Mouse (Mus musculus) cerebellum, adult 11 months (tissue): ENCODE measurements around the gene Dus1l.
"Not testable (repeated sequence)": the region's sequence is repeated elsewhere in the genome, so short reads cannot be mapped to it uniquely, and the experiment has no call there.

Experiments
- DNase-seq: peaks from one replicate; pipeline ENCODE4 v3.0.0; 2022

The Dus1l gene

GRCm38 (mm10) chr11:120818251-120818650, 22.0 kb upstream of the Dus1l start:
- peak; percentile 4 for DNase-seq

GRCm38 (mm10) chr11:120817358-120817757, 21.2 kb upstream of the Dus1l start:
- peak; percentile 10 for DNase-seq

GRCm38 (mm10) chr11:120812068-120812467, 15.9 kb upstream of the Dus1l start:
- DNase-seq: no peak

GRCm38 (mm10) chr11:120808010-120808409, 11.8 kb upstream of the Dus1l start:
- DNase-seq: no peak

- DNase-seq: no peak
Observed at GRCm38 (mm10) chr11:120805375-120806298, 9.4 kb upstream of the Dus1l start.

- no peak for DNase-seq
Observed at GRCm38 (mm10) chr11:120804769-120805168, 8.6 kb upstream of the Dus1l start.

- no peak for DNase-seq
Observed at GRCm38 (mm10) chr11:120804274-120804673, 8.1 kb upstream of the Dus1l start.

GRCm38 (mm10) chr11:120800061-120800904, 4.1 kb upstream of the Dus1l start:
- DNase-seq: peak; percentile 81

- DNase-seq: no peak
Observed at GRCm38 (mm10) chr11:120799316-120799890, 3.2 kb upstream of the Dus1l start.

- DNase-seq: no peak
Observed at GRCm38 (mm10) chr11:120798244-120798643, 2.0 kb upstream of the Dus1l start.

GRCm38 (mm10) chr11:120796614-120796946, 377 bp upstream of the Dus1l start:
- no peak for DNase-seq

- no peak for DNase-seq
Observed at GRCm38 (mm10) chr11:120792652-120793051, 3.6 kb downstream of the Dus1l start.

- no peak for DNase-seq
Observed at GRCm38 (mm10) chr11:120789810-120790209, 6.4 kb downstream of the Dus1l start.

- no peak for DNase-seq
Observed at GRCm38 (mm10) chr11:120789355-120789754, 6.8 kb downstream of the Dus1l start.

GRCm38 (mm10) chr11:120788460-120788859, 7.7 kb downstream of the Dus1l start:
- not testable (repeated sequence) for DNase-seq

GRCm38 (mm10) chr11:120785145-120785544, 11.1 kb downstream of the Dus1l start:
- DNase-seq: no peak

- DNase-seq: peak; percentile 76
Observed at GRCm38 (mm10) chr11:120784064-120784791, 12.0 kb downstream of the Dus1l start, which contains the start of the genes Rfng and Gps1. TSS of gene Rfng (minus strand) at chr11:120784207. TSS of gene Gps1 (plus strand) at chr11:120784272.

- no peak for DNase-seq
Observed at GRCm38 (mm10) chr11:120783426-120784063, 12.7 kb downstream of the Dus1l start.

- DNase-seq: not testable (repeated sequence)
Observed at GRCm38 (mm10) chr11:120781361-120781760, 14.8 kb downstream of the Dus1l start.

- no peak for DNase-seq
Observed at GRCm38 (mm10) chr11:120779876-120780275, 16.3 kb downstream of the Dus1l start.

- no peak for DNase-seq
Observed at GRCm38 (mm10) chr11:120777123-120777522, 19.1 kb downstream of the Dus1l start.
